Mouse (Mus musculus) forebrain, embryonic 16.5 days (tissue): ENCODE results near the gene Kcnj8. TPM values are rescaled to one million over a fixed set of nuclear protein-coding genes. Genes with fewer than 3 reads are reported as not detected.

Experiments used
- ATAC-seq: fragments of 200-750 bp; cut with Nextera tagmentation; 2 replicates; pipeline ENCODE4 v1.8.0; 2017; ENCODE audit warnings: mild to moderate bottlenecking, moderate library complexity
- H3K27ac ChIP-seq: fragments of 300-500 bp; sonication (generic); 2 replicates; pipeline ENCODE4 v1.5.1; 2014; ENCODE audit warnings: low read length, control low read depth
- H3K27me3 ChIP-seq: fragments of 300-500 bp; sonication (generic); replicated peaks from 2 replicates; pipeline ENCODE4 v1.6.1; 2014; ENCODE audit warnings: low read length; ENCODE audit not compliant: control insufficient read depth, insufficient read depth
- H3K36me3 ChIP-seq: fragments of 300-500 bp; sonication (generic); 2 replicates; pipeline ENCODE4 v1.6.1; 2014; ENCODE audit not compliant: control insufficient read depth, insufficient read depth
- H3K4me1 ChIP-seq: fragments of 300-500 bp; sonication (generic); replicated peaks from 2 replicates; pipeline ENCODE4 v1.6.1; 2014; ENCODE audit warnings: low read length; ENCODE audit not compliant: control insufficient read depth, insufficient read depth
- H3K4me2 ChIP-seq: fragments of 300-500 bp; sonication (generic); 2 replicates; pipeline ENCODE4 v1.6.1; 2014; ENCODE audit warnings: mild to moderate bottlenecking, low read length, control low read depth
- H3K4me3 ChIP-seq: fragments of 300-500 bp; sonication (generic); replicated peaks from 2 replicates; pipeline ENCODE4 v1.5.1; 2014; ENCODE audit warnings: mild to moderate bottlenecking, low read length, control low read depth
- H3K9ac ChIP-seq: fragments of 300-500 bp; sonication (generic); replicated peaks from 2 replicates; pipeline ENCODE4 v1.6.1; 2014; ENCODE audit warnings: low read depth, low read length, control low read depth
- H3K9me3 ChIP-seq: fragments of 300-500 bp; sonication (generic); 2 replicates; pipeline ENCODE4 v1.6.1; 2016; ENCODE audit warnings: low read length; ENCODE audit not compliant: control insufficient read depth
- WGBS: fragments of 180-500 bp; shearing (Covaris S2); extraction: QIAGEN DNeasy Blood & Tissue Kit; methylation state at CpG from one replicate; pipeline ENCODE4 v1.1.7; 2014; 5-methylcytosine and 5-hydroxymethylcytosine counted together
- polyA plus RNA-seq: library from polyadenylated mRNA; unstranded; fragments of >200 nt; fragmentation: Nextera tagmentation; extraction: Ambion mirVana; gene quantifications from 2 replicates; pipeline ENCODE4 v1.2.1, GENCODE M21; 2015

The Kcnj8 gene
- polyA plus RNA-seq, 1 experiment from 2014 or later: 13.0 TPM

DNA sequence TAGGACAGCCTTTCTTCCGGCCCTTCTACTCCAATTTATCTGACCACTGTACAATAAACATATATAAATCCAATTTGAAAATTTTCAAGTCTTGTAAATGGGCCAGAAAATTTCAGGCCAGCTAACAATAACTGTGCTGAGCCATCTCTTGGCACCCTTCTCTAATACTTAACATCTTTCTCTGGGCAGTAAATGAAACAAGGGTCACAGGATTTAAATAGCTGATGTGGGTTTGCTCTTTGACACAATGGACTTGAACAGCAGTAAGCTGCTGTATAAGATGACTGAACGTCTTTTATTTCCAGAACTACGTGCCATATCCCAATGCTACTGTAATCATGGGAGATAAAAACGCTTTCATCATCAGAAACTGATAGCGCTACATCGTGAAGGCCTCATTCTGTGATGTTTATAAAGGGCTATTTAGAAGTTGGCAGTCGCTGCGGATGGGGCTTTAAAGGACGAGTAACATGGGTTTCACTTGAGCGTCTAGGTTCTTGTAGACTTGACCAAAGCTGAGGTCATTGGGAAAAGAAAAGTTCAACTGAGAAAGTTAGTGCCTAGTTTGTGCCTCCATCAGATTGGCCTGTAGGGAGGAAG lies 30.8 kb downstream of the Kcnj8 start:
- no peaks in the 10 kb centered on the region for H3K36me3 ChIP-seq
- H3K9me3 ChIP-seq: no peaks in the 10 kb centered on the region
- H3K27me3 ChIP-seq: no peaks in the 10 kb centered on the region
- no peak overlapping the region for H3K4me2 ChIP-seq
- no peak overlapping the region for H3K9ac ChIP-seq
- ATAC-seq: no peak
- 88% methylated on average over 10 of the region's 10 CpGs for WGBS
- H3K4me3 ChIP-seq: no peak overlapping the region
- no peak overlapping the region for H3K27ac ChIP-seq
- H3K4me1 ChIP-seq: no peaks in the 10 kb centered on the region

GRCm38 (mm10) chr6:142540131-142540530 lies 31.3 kb downstream of the Kcnj8 start:
- WGBS: 90% methylated on average over 5 of the region's 5 CpGs
- ATAC-seq: no peak
- H3K27me3 ChIP-seq: no peaks in the 10 kb centered on the region

DNA sequence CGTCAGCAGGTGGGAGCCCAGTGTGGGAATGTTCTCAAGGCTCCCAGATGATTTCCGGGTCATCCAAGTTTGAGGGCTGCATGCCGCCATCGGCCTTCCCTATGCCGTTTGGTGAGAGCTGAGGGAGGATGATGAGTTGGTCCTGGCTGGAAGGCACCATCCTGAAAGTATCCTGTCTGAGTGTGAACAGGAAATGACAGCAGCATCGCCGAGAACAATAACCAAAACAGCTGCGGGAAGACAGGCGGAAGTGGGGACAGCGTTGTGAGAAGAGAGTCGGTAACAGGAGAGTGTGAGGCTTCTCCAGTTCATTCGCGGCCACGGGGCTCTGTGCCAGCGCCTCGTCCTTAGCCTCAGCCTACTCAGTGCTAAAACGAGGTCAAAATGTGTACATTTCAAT lies 32.9 kb downstream of the Kcnj8 start:
- Histone ChIP-seq H3K27ac (no peak overlapping the region), H3K9ac (no peak overlapping the region), H3K36me3 (no peaks in the 10 kb centered on the region), H3K4me2 (no peak overlapping the region), H3K4me3 (no peak overlapping the region), H3K9me3 (no peaks in the 10 kb centered on the region), H3K27me3 (no peaks in the 10 kb centered on the region), H3K4me1 (no peaks in the 10 kb centered on the region)
- ATAC-seq: no peak
- 79% methylated on average over 17 of the region's 17 CpGs for WGBS

More at GRCm38 (mm10) chr6:142540131-142540530, 31.3 kb downstream of the Kcnj8 start:
- Histone ChIP-seq H3K9ac (no peak overlapping the region), H3K4me2 (no peak overlapping the region), H3K4me3 (no peak overlapping the region), H3K27ac (no peak overlapping the region), H3K9me3 (no peaks in the 10 kb centered on the region), H3K36me3 (no peaks in the 10 kb centered on the region), H3K4me1 (no peaks in the 10 kb centered on the region)

- Histone ChIP-seq H3K4me3 (no peak overlapping the region), H3K4me2 (no peak overlapping the region), H3K27me3 (no peaks in the 10 kb centered on the region), H3K9ac (no peak overlapping the region), H3K4me1 (no peaks in the 10 kb centered on the region), H3K36me3 (no peaks in the 10 kb centered on the region), H3K27ac (no peak overlapping the region), H3K9me3 (no peaks in the 10 kb centered on the region)
- WGBS: 88% methylated on average over 5 of the region's 5 CpGs
- no peak for ATAC-seq
These were observed 38.0 kb downstream of the Kcnj8 start for GRCm38 (mm10) chr6:142533412-142533811.

DNA sequence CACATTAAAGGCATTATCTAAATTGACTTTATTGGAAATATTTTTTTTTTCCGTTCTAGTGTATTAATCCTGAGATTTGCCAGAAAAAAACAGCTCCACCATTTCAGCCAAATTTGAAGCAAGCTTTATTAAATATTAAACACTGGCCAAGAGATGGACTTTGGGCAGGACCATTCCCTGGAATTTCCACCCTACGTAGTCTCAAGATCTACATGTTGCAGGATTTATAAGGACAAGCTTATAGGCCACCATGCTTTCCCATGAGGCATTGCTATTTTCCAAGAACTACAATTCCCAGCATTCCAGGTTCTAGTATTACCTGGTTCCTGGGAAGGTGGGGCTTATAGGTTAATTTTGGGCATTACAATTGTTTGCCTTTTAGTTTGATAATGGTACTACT lies 38.7 kb downstream of the Kcnj8 start:
- no peak for ATAC-seq
- H3K4me1 ChIP-seq: no peaks in the 10 kb centered on the region
- no peak overlapping the region for H3K4me2 ChIP-seq
- H3K9me3 ChIP-seq: no peaks in the 10 kb centered on the region
- no peak overlapping the region for H3K27ac ChIP-seq
- WGBS: 96% methylated on average over 2 of the region's 2 CpGs
- H3K27me3 ChIP-seq: no peaks in the 10 kb centered on the region
- H3K4me3 ChIP-seq: no peak overlapping the region
- H3K9ac ChIP-seq: no peak overlapping the region
- no peaks in the 10 kb centered on the region for H3K36me3 ChIP-seq

- Histone ChIP-seq H3K4me1 (no peaks in the 10 kb centered on the region), H3K4me3 (no peak overlapping the region), H3K36me3 (no peaks in the 10 kb centered on the region), H3K4me2 (no peak overlapping the region), H3K27ac (no peak overlapping the region), H3K9me3 (no peaks in the 10 kb centered on the region), H3K27me3 (no peaks in the 10 kb centered on the region), H3K9ac (no peak overlapping the region)
- WGBS: 95% methylated on average over 17 of the region's 17 CpGs
- no peak for ATAC-seq
These were observed 39.3 kb downstream of the Kcnj8 start for GRCm38 (mm10) chr6:142532141-142532540.

- Histone ChIP-seq H3K36me3 (no peaks in the 10 kb centered on the region), H3K27ac (no peak overlapping the region), H3K9ac (no peak overlapping the region), H3K4me2 (no peak overlapping the region), H3K27me3 (no peaks in the 10 kb centered on the region), H3K9me3 (no peaks in the 10 kb centered on the region), H3K4me1 (no peaks in the 10 kb centered on the region), H3K4me3 (no peak overlapping the region)
- ATAC-seq: no peak
- 83% methylated on average over 5 of the region's 5 CpGs for WGBS
These were observed 41.0 kb downstream of the Kcnj8 start for GRCm38 (mm10) chr6:142530378-142530777.

GRCm38 (mm10) chr6:142529680-142530079 lies 41.7 kb downstream of the Kcnj8 start:
- ATAC-seq: no peak
- H3K36me3 ChIP-seq: no peaks in the 10 kb centered on the region
- no peak overlapping the region for H3K27ac ChIP-seq
- WGBS: 89% methylated on average over 7 of the region's 8 CpGs
- no peak overlapping the region for H3K9ac ChIP-seq
- H3K4me3 ChIP-seq: no peak overlapping the region
- no peaks in the 10 kb centered on the region for H3K27me3 ChIP-seq
- no peaks in the 10 kb centered on the region for H3K4me1 ChIP-seq
- no peak overlapping the region for H3K4me2 ChIP-seq
- H3K9me3 ChIP-seq: no peaks in the 10 kb centered on the region

DNA sequence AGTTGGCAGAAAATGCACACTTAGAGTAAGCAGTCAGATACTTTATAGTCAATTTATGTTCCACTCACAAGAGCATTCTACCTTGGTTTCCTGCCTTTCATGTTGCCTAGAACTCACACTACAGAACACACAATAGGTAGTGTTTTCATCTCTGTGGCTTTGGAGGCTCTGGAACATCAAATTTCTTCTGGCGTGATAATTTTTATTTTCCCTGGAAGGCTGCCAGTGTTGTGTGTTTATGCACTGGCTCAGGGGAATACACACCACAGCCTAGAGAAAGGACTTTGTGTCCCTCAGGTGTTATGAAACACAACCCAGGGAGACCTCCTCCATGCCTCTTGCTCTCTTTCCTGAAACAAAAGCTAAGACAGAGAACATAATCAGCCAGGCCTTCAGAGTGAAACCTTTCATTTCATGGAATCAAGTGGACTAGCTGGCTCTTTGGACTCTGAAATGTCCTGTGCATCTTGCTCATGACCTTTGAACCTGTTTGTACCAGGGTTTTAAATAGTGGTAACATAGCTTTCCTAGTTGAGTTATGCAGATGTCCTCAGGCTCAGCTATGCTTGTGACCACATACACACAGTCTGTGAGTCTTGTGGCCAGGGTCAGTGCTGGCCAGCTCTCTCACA lies 43.4 kb downstream of the Kcnj8 start:
- H3K4me3 ChIP-seq: no peak overlapping the region
- H3K4me2 ChIP-seq: no peak overlapping the region
- no peak for ATAC-seq
- no peaks in the 10 kb centered on the region for H3K27me3 ChIP-seq
- WGBS: 64% methylated on average over 1 of the region's 1 CpGs
- no peak overlapping the region for H3K9ac ChIP-seq
- H3K36me3 ChIP-seq: no peaks in the 10 kb centered on the region
- H3K27ac ChIP-seq: no peak overlapping the region
- no peaks in the 10 kb centered on the region for H3K9me3 ChIP-seq
- H3K4me1 ChIP-seq: no peaks in the 10 kb centered on the region
